Mouse (Mus musculus) spleen, postnatal 0 days (tissue): Measurements from ENCODE around the gene Olfr1153. TPM values are rescaled to one million over a fixed set of nuclear protein-coding genes. Genes with fewer than 3 reads are reported as not detected.

Experiments
- polyA plus RNA-seq: library from polyadenylated mRNA; unstranded; fragments of >200 nt; fragmentation: Nextera tagmentation; extraction: Ambion mirVana; gene quantifications from 2 replicates; pipeline ENCODE4 v1.2.1, GENCODE M21; 2015

Olfr1153 gene
- not detected in 2 replicates for polyA plus RNA-seq

GRCm38 (mm10) chr2:87894662-87895061 lies at the start of gene Olfr1153:
Gene Olfr1153, plus strand, starts transcription at chr2:87894962.

GRCm38 (mm10) chr2:87855562-87855961 lies 39.2 kb upstream of the Olfr1153 start, which contains the start of gene Olfr1151:
Gene Olfr1151, plus strand, starts transcription at chr2:87855862.

GRCm38 (mm10) chr2:87866192-87866591 lies 28.6 kb upstream of the Olfr1153 start, which contains the start of gene Olfr1152:
Gene Olfr1152, plus strand, starts transcription at chr2:87866492.

GRCm38 (mm10) chr2:87905066-87905465 lies 10.3 kb downstream of the Olfr1153 start, which contains the start of gene Olfr1154:
Gene Olfr1154, minus strand, starts transcription at chr2:87905166.

GRCm38 (mm10) chr2:87945037-87945436 lies 50.3 kb downstream of the Olfr1153 start, which contains the start of gene Olfr1155:
Gene Olfr1155, minus strand, starts transcription at chr2:87945137.

Other genes with a start within 250 kb of the Olfr1153 start
- not detected in 2 replicates for gene Olfr1133, start 247.6 kb upstream of the Olfr1153 start, polyA plus RNA-seq
- gene Olfr1134, start 236.5 kb upstream of the Olfr1153 start, polyA plus RNA-seq, result not detected in 2 replicates
- not detected in 2 replicates for gene Olfr1135, start 221.3 kb upstream of the Olfr1153 start, polyA plus RNA-seq
- not detected in 2 replicates for gene Olfr1136, start 201.0 kb upstream of the Olfr1153 start, polyA plus RNA-seq
- gene Olfr1137, start 181.8 kb upstream of the Olfr1153 start, polyA plus RNA-seq, result not detected in 2 replicates
- not detected in 2 replicates for gene Olfr1138, start 155.0 kb upstream of the Olfr1153 start, polyA plus RNA-seq
- not detected in 2 replicates for gene Olfr1140, start 151.2 kb upstream of the Olfr1153 start, polyA plus RNA-seq
- gene Olfr1141, start 141.0 kb upstream of the Olfr1153 start, polyA plus RNA-seq, result not detected in 2 replicates
- gene Olfr152, start 115.5 kb upstream of the Olfr1153 start, polyA plus RNA-seq, result not detected in 2 replicates
- not detected in 2 replicates for gene Olfr1143, start 94.4 kb upstream of the Olfr1153 start, polyA plus RNA-seq
- gene Olfr1145, start 85.1 kb upstream of the Olfr1153 start, polyA plus RNA-seq, result not detected in 2 replicates
- gene Olfr1148, start 64.4 kb upstream of the Olfr1153 start, polyA plus RNA-seq, result not detected in 2 replicates
- gene Olfr1150-ps1, start 51.0 kb upstream of the Olfr1153 start, polyA plus RNA-seq, result not detected in 2 replicates
- gene Olfr1151, start 39.1 kb upstream of the Olfr1153 start, polyA plus RNA-seq, result not detected in 2 replicates
- gene Olfr1152, start 28.5 kb upstream of the Olfr1153 start, polyA plus RNA-seq, result 0.02 TPM in 1 of 2 replicates, not detected in the other
- not detected in 2 replicates for gene Olfr1154, start 10.2 kb downstream of the Olfr1153 start, polyA plus RNA-seq
- not detected in 2 replicates for gene Olfr1155, start 50.2 kb downstream of the Olfr1153 start, polyA plus RNA-seq
- not detected in 2 replicates for gene Olfr1156, start 58.1 kb downstream of the Olfr1153 start, polyA plus RNA-seq
- gene Olfr1157, start 73.3 kb downstream of the Olfr1153 start, polyA plus RNA-seq, result not detected in 2 replicates
- not detected in 2 replicates for gene Olfr74, start 79.7 kb downstream of the Olfr1153 start, polyA plus RNA-seq
- not detected in 2 replicates for gene Olfr1158, start 95.2 kb downstream of the Olfr1153 start, polyA plus RNA-seq
- gene Olfr1160, start 113.3 kb downstream of the Olfr1153 start, polyA plus RNA-seq, result not detected in 2 replicates
- not detected in 2 replicates for gene Olfr1161, start 127.8 kb downstream of the Olfr1153 start, polyA plus RNA-seq
- gene Olfr73, start 142.7 kb downstream of the Olfr1153 start, polyA plus RNA-seq, result not detected in 2 replicates
- not detected in 2 replicates for gene Olfr1162, start 156.2 kb downstream of the Olfr1153 start, polyA plus RNA-seq
- not detected in 2 replicates for gene Olfr1163, start 176.9 kb downstream of the Olfr1153 start, polyA plus RNA-seq
- gene Olfr1164, start 199.0 kb downstream of the Olfr1153 start, polyA plus RNA-seq, result not detected in 2 replicates
- not detected in 2 replicates for gene Olfr1166, start 233.3 kb downstream of the Olfr1153 start, polyA plus RNA-seq